Mouse (Mus musculus): Measurements from ENCODE around the gene Tnks2.

The Tnks2 gene

DNA sequence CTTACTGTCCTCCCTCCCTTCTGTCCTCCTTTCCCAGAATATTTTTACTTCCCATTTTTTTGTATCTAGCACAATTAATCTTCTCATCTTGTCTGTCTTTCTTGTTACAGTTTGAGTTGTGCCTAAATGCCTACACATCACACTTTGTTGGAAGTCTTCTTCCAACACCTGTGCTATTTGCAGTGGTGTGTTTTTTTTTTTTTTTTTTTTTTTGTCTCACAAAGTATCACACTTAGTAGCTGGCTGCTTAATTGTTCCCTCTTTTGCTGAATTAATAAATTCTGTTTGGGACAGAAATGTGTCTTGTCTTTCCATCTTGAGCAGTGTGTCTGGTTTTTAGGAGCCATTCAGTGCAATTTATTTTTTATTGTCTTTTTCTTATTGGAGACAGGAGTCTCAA lies 95.8 kb downstream of the Tnks2 start:
- no peak for DNase-seq (ENCODE audit: extremely low read depth, insufficient read length, low spot score)

DNA sequence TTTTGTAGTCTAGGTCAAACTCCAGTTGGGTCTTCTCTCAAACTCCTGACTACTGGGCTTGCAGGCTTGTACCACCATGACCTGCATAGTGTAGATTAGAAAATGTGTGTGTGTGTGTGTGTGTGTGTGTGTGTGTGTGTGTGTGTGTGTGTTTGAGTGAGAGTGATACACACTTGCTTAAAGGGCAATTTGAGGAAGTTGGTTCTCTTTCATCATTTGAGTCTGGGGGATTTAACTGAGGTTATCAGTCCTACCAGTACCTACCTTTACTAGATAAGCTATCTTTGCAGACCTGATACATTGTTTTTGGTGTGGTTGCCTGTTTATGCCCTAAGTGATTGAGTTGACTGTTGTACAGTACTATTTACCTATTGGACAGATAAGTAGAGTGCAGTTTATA lies 98.1 kb downstream of the Tnks2 start:
- DNase-seq (ENCODE audit: extremely low read depth, insufficient read length, low spot score) = no peak

DNA sequence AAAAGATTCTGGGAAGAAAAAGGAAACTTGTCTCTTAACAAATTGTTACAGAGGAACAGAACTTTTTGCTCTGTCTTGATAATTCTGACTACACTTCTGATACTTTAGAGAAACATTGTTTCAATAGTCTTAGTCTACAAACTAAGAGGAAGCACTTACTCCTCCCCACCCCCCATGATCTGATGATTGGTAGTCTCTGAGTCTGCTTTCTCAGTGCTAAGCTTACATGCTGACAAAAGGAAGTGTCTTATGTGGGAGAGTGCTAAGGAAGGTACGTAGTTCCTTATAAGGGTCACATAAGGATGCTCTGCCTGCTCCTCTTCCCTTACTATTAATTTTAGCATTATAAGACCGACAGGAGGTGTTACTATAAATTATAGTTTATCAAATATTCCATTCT lies 98.6 kb downstream of the Tnks2 start:
- no peak for DNase-seq (ENCODE audit: extremely low read depth, insufficient read length, low spot score)

DNA sequence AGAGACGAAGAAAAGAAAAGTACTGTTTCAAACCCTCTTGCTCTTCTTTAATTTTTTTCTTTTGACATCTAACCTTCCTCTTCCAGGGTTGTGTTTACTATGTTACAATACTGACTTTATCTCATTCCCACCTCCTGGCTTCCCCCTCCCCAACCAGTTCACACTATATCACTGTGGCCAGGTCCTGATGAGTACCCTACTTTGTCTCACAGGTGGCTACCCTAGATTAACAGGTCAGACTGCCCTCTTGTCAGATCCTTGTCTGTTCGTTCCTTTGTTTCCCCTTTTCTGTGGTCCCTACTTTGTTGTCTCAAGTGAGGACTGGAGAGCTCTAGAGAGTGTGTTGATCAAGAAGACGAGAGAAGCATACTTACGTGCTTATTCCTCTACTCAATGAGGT lies 102.3 kb downstream of the Tnks2 start:
- no peak for DNase-seq (ENCODE audit: extremely low read depth, insufficient read length, low spot score)

DNA sequence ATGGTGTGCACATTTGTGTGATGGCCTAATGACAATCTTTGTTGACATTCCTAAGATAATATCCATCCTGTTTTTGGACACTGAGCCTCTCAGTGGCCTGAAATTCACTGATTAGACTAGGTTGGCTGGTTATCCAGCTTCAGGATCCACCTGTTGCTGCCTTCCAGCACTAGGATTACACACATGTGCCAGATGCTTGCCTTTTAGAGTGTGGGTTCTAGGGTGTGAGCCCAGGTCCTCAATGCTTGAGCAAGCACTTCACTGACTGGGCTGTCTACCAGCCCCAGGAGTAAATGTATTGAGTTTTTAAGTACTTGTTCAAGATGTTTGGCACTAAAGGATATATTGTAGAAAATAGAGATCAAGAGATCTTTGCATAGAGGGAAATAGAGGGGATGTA lies 104.0 kb downstream of the Tnks2 start:
- DNase-seq (ENCODE audit: extremely low read depth, insufficient read length, low spot score) = no peak

DNA sequence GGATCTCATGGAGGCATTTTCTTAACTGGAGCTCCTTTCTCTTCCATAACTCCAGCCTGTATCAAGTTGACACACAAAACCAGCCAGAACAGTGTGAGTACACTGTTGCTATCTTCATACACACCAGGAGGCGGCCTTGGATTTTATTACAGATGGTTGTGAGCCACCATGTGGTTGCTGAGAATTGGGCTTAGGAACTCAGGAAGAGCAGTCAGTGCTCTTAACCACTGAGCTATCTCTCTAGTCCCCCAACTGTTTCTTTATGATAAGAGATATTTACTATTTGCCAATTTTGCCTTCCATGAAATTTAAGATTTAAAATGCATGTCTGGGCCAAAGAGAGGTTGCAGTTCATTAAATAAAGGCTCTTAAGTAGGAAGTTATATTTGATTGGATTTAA lies 106.0 kb downstream of the Tnks2 start:
- no peak for DNase-seq (ENCODE audit: extremely low read depth, insufficient read length, low spot score)
